Mouse (Mus musculus): ENCODE results near the gene Rara.

DNA sequence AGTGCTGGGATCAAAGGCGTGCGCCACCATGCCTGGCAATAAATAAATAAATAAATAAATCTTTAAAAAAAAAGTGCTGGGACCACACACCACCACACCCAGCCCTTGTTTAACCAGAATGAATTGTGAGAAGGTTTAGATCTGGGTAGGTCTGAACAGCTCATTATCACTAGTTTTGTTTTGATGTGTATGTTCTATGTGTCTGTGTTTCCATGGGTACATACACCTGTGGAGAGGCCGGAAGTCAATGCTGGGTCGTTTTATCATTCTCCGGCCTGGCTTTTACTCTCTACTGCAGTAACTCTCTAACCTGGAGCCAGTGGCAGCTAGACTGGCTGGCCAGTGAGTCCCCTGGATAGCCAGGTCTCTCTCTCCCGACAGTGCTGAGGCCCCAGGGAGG, 63.2 kb downstream of the Rara start:
- TF ChIP-seq POLR2A (IDR thresholded peaks at IDR 0.05; ENCODE audit: control insufficient read depth, extremely low read depth, insufficient read depth, low read length, poor library complexity) (no peak), CTCF (IDR thresholded peaks at IDR 0.05; ENCODE audit: borderline replicate concordance, control insufficient read depth, extremely low read depth, insufficient read depth, low read length, poor library complexity) (no peak)
